Mouse (Mus musculus) neural tube, embryonic 13.5 days (tissue): ENCODE measurements around the gene Rbm20. TPM values are rescaled to one million over a fixed set of nuclear protein-coding genes. Genes with fewer than 3 reads are reported as not detected.

Source experiments
- ATAC-seq: fragments of 200-750 bp; cut with Nextera tagmentation; 2 replicates; pipeline ENCODE4 v1.8.0; 2017; ENCODE audit warnings: low read depth, mild to moderate bottlenecking, moderate TSS enrichment, moderate library complexity
- H3K27ac ChIP-seq: fragments of 300-500 bp; sonication (generic); replicated peaks from 2 replicates; pipeline ENCODE4 v1.5.1; 2015; ENCODE audit warnings: moderate library complexity, mild to moderate bottlenecking, inconsistent platforms
- H3K27me3 ChIP-seq: fragments of 300-500 bp; sonication (generic); 2 replicates; pipeline ENCODE4 v1.6.1; 2015; ENCODE audit warnings: mild to moderate bottlenecking, inconsistent platforms
- H3K36me3 ChIP-seq: fragments of 300-500 bp; sonication (generic); 2 replicates; pipeline ENCODE4 v1.6.1; 2015; ENCODE audit warnings: mild to moderate bottlenecking, inconsistent platforms
- H3K4me1 ChIP-seq: fragments of 300-500 bp; sonication (generic); replicated peaks from 2 replicates; pipeline ENCODE4 v1.6.1; 2015; ENCODE audit warnings: inconsistent platforms
- H3K4me2 ChIP-seq: fragments of 300-500 bp; sonication (generic); 2 replicates; pipeline ENCODE4 v1.6.1; 2015; ENCODE audit warnings: inconsistent platforms, mild to moderate bottlenecking, moderate library complexity
- H3K4me3 ChIP-seq: fragments of 300-500 bp; sonication (generic); 2 replicates; pipeline ENCODE4 v1.5.1; 2015; ENCODE audit warnings: mild to moderate bottlenecking, inconsistent platforms
- H3K9ac ChIP-seq: fragments of 300-500 bp; sonication (generic); 2 replicates; pipeline ENCODE4 v1.6.1; 2015; ENCODE audit warnings: moderate library complexity, mild to moderate bottlenecking, inconsistent platforms
- H3K9me3 ChIP-seq: fragments of 300-500 bp; sonication (generic); 2 replicates; pipeline ENCODE4 v1.6.1; 2016; ENCODE audit warnings: inconsistent platforms
- WGBS: fragments of 180-500 bp; shearing (Covaris S2); methylation state at CpG from one replicate; pipeline ENCODE4 v1.1.7; 2015; 5-methylcytosine and 5-hydroxymethylcytosine counted together
- polyA plus RNA-seq: library from polyadenylated mRNA; unstranded; fragments of >200 nt; fragmentation: Nextera tagmentation; extraction: Ambion mirVana; gene quantifications from 2 replicates; pipeline ENCODE4 v1.2.1, GENCODE M21; 2015

Gene Rbm20
- polyA plus RNA-seq, 1 experiment from 2014 or later: 0.47 TPM

- H3K4me3 ChIP-seq: no peak overlapping the region
- 80% methylated on average over 7 of the region's 7 CpGs for WGBS
- H3K27ac ChIP-seq: no peak overlapping the region
- no peaks in the 10 kb centered on the region for H3K27me3 ChIP-seq
- H3K4me1 ChIP-seq: no peaks in the 10 kb centered on the region
- H3K9ac ChIP-seq: no peak overlapping the region
- ATAC-seq: no peak
- H3K9me3 ChIP-seq: 0 out of 2 replicates have a peak, but pooled peaks cover 5% of the 10 kb centered on the region
- no peak overlapping the region for H3K4me2 ChIP-seq
- H3K36me3 ChIP-seq: no peaks in the 10 kb centered on the region
These were observed 87.8 kb downstream of the Rbm20 start for GRCm38 (mm10) chr19:53764688-53765478.

DNA sequence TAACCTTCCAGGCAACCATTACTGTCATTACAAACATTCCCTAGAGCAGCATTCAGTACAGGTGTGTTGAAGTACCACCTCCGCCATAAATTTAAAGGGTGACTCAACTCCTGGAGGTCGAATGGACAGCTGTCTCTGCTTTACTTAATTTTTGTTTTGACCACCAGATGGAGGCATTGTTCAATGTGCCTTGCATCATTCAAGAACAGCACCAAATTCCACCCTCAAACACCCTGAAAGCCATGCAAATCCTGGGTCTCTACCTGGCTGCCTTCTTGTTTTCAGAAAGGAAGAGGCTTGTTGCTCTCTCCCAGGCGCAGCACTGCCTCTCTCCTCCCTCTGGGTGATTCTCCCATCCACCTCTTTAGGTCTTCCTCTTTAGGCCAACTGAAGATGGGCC is 91.4 kb downstream of the Rbm20 start:
- ATAC-seq: no peak
- Histone ChIP-seq H3K4me1 (no peaks in the 10 kb centered on the region), H3K9ac (no peak overlapping the region), H3K4me3 (no peak overlapping the region), H3K27ac (no peak overlapping the region), H3K27me3 (no peaks in the 10 kb centered on the region), H3K4me2 (no peak overlapping the region), H3K9me3 (0 out of 2 replicates have a peak, but pooled peaks cover 5% of the 10 kb centered on the region), H3K36me3 (no peaks in the 10 kb centered on the region)
- 36% methylated on average over 3 of the region's 3 CpGs for WGBS

GRCm38 (mm10) chr19:53773937-53774640 is 97.0 kb downstream of the Rbm20 start:
- Histone ChIP-seq H3K9ac (no peak overlapping the region), H3K4me3 (no peak overlapping the region), H3K27ac (peak overlapping the region; percentile 54; the same call in 1 of the 2 replicates), H3K4me1 (peaks cover 13% of the 10 kb centered on the region; the same call in 1 of the 2 replicates), H3K36me3 (no peaks in the 10 kb centered on the region), H3K27me3 (0 out of 2 replicates have a peak, but pooled peaks cover 2% of the 10 kb centered on the region), H3K4me2 (no peak overlapping the region), H3K9me3 (no peaks in the 10 kb centered on the region)
- 54% methylated on average over 11 of the region's 11 CpGs for WGBS
- peak; percentile 72 for ATAC-seq

DNA sequence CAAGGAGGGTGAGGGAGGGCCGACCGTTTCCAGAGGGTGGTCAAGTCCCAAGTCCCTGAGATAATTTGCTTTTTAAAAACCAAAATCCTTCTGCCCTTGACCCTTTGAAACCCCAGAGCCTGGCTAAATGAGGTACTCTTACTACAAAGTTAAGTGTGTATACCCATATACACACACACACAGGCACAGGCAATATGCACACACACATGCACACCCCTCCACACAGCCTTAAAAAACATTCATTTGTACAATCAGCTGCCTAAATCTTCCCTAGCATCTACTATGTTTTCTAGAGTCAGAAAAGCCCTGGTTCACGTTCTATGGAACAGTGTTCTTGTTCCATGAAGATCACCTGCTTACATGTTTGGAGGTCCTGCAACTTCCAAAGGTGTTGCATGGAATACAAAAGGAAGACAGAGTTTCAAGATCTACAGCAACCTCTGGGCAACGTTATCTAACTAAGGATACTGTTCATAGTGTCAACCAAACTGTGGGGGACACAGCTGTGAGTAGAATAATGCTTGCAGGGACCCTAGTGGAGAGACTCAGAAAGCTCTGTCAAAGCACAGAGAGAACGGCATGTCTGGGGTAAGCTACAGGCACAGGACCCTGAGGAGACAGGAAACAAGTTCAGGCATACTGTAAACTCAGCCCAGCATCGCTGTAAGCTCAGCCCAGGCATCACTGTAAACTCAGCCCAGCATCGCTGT is 97.7 kb downstream of the Rbm20 start:
- H3K9me3 ChIP-seq: no peaks in the 10 kb centered on the region
- H3K9ac ChIP-seq: no peak overlapping the region
- 0 out of 2 replicates have a peak, but pooled peaks have one; percentile 15 for ATAC-seq
- no peaks in the 10 kb centered on the region for H3K36me3 ChIP-seq
- no peak overlapping the region for H3K4me3 ChIP-seq
- H3K27me3 ChIP-seq: 0 out of 2 replicates have a peak, but pooled peaks cover 2% of the 10 kb centered on the region
- 54% methylated on average over 7 of the region's 7 CpGs for WGBS
- H3K4me1 ChIP-seq: peaks cover 13% of the 10 kb centered on the region; the same call in 1 of the 2 replicates
- no peak overlapping the region; the same call in 1 of the 2 replicates for H3K27ac ChIP-seq
- no peak overlapping the region for H3K4me2 ChIP-seq

GRCm38 (mm10) chr19:53779402-53779801 is 102.3 kb downstream of the Rbm20 start:
- H3K4me2 ChIP-seq: no peak overlapping the region
- peaks cover 5% of the 10 kb centered on the region; the same call in 1 of the 2 replicates for H3K4me1 ChIP-seq
- no peak overlapping the region for H3K4me3 ChIP-seq
- H3K27ac ChIP-seq: no peak overlapping the region
- H3K27me3 ChIP-seq: 0 out of 2 replicates have a peak, but pooled peaks cover 2% of the 10 kb centered on the region
- no peaks in the 10 kb centered on the region for H3K9me3 ChIP-seq
- WGBS: 88% methylated on average over 9 of the region's 9 CpGs
- H3K36me3 ChIP-seq: no peaks in the 10 kb centered on the region
- no peak overlapping the region for H3K9ac ChIP-seq
- ATAC-seq: no peak

- Histone ChIP-seq H3K36me3 (no peaks in the 10 kb centered on the region), H3K4me3 (no peak overlapping the region), H3K27ac (no peak overlapping the region), H3K9me3 (no peaks in the 10 kb centered on the region), H3K27me3 (0 out of 2 replicates have a peak, but pooled peaks cover 2% of the 10 kb centered on the region), H3K4me1 (0 out of 2 replicates have a peak, but pooled peaks cover 1% of the 10 kb centered on the region), H3K9ac (no peak overlapping the region), H3K4me2 (no peak overlapping the region)
- WGBS: 93% methylated on average over 4 of the region's 4 CpGs
- no peak for ATAC-seq
These were observed 102.7 kb downstream of the Rbm20 start for GRCm38 (mm10) chr19:53779818-53780217.

GRCm38 (mm10) chr19:53780752-53781602 is 103.9 kb downstream of the Rbm20 start:
- Histone ChIP-seq H3K4me3 (no peak overlapping the region), H3K27ac (no peak overlapping the region), H3K9ac (no peak overlapping the region), H3K4me2 (no peak overlapping the region), H3K36me3 (no peaks in the 10 kb centered on the region), H3K4me1 (no peaks in the 10 kb centered on the region), H3K27me3 (0 out of 2 replicates have a peak, but pooled peaks cover 2% of the 10 kb centered on the region), H3K9me3 (no peaks in the 10 kb centered on the region)
- whole genome bisulfite sequencing: 74% methylated on average over 9 of the region's 9 CpGs
- ATAC-seq: no peak

GRCm38 (mm10) chr19:53781826-53782225 is 104.7 kb downstream of the Rbm20 start:
- H3K27ac ChIP-seq: no peak overlapping the region
- WGBS: 90% methylated on average over 7 of the region's 7 CpGs

GRCm38 (mm10) chr19:53785352-53785751 is 108.2 kb downstream of the Rbm20 start:
- Histone ChIP-seq H3K4me1 (peaks cover 11% of the 10 kb centered on the region), H3K27ac (no peak overlapping the region), H3K9me3 (no peaks in the 10 kb centered on the region), H3K27me3 (no peaks in the 10 kb centered on the region), H3K4me3 (no peak overlapping the region), H3K36me3 (no peaks in the 10 kb centered on the region), H3K9ac (no peak overlapping the region), H3K4me2 (no peak overlapping the region)
- 89% methylated on average over 3 of the region's 3 CpGs for WGBS
- no peak for ATAC-seq

More at GRCm38 (mm10) chr19:53781826-53782225, 104.7 kb downstream of the Rbm20 start:
- H3K9ac ChIP-seq: no peak overlapping the region
- H3K4me1 ChIP-seq: peaks cover 8% of the 10 kb centered on the region
- ATAC-seq: no peak
- no peak overlapping the region for H3K4me2 ChIP-seq
- no peaks in the 10 kb centered on the region for H3K9me3 ChIP-seq
- H3K4me3 ChIP-seq: no peak overlapping the region
- no peaks in the 10 kb centered on the region for H3K36me3 ChIP-seq
- 0 out of 2 replicates have a peak, but pooled peaks cover 2% of the 10 kb centered on the region for H3K27me3 ChIP-seq

- WGBS: 46% methylated on average over 2 of the region's 2 CpGs
These were observed 109.1 kb downstream of the Rbm20 start for GRCm38 (mm10) chr19:53786239-53786638.

GRCm38 (mm10) chr19:53786836-53787235 is 109.7 kb downstream of the Rbm20 start:
- Histone ChIP-seq H3K9me3 (no peaks in the 10 kb centered on the region), H3K27ac (no peak overlapping the region), H3K9ac (no peak overlapping the region), H3K4me1 (peaks cover 11% of the 10 kb centered on the region), H3K4me3 (no peak overlapping the region), H3K27me3 (no peaks in the 10 kb centered on the region), H3K36me3 (no peaks in the 10 kb centered on the region), H3K4me2 (no peak overlapping the region)
- ATAC-seq: no peak
- 74% methylated on average over 5 of the region's 5 CpGs for WGBS

More at GRCm38 (mm10) chr19:53786239-53786638, 109.1 kb downstream of the Rbm20 start:
- no peak overlapping the region for H3K4me2 ChIP-seq
- H3K36me3 ChIP-seq: no peaks in the 10 kb centered on the region
- H3K9me3 ChIP-seq: no peaks in the 10 kb centered on the region
- H3K27ac ChIP-seq: no peak overlapping the region; the same call in 1 of the 2 replicates
- H3K9ac ChIP-seq: no peak overlapping the region
- no peak overlapping the region for H3K4me3 ChIP-seq
- H3K27me3 ChIP-seq: no peaks in the 10 kb centered on the region
- peaks cover 11% of the 10 kb centered on the region for H3K4me1 ChIP-seq
- ATAC-seq: no peak
